Mouse (Mus musculus) embryonic fibroblast, embryonic 13.5 days (primary cell): ENCODE measurements around the gene Tirap.

Experiments
- CTCF ChIP-seq: IDR thresholded peaks from 2 replicates; pipeline ENCODE4 v1.5.1; 2011; ENCODE audit warnings: mild to moderate bottlenecking, control low read depth, low read length, moderate library complexity, borderline replicate concordance; ENCODE audit not compliant: insufficient read depth
- POLR2A ChIP-seq: IDR thresholded peaks from 2 replicates; pipeline ENCODE4 v1.6.1; 2011; ENCODE audit warnings: low read depth, mild to moderate bottlenecking, control low read depth, low read length, moderate library complexity

GRCm38 (mm10) chr9:35249476-35249875 lies 49.4 kb upstream of the Tirap start:
- TF ChIP-seq CTCF (no peak), POLR2A (no peak)
